Mouse (Mus musculus): ENCODE measurements around the gene Ehbp1. TPM values are rescaled to one million over a fixed set of nuclear protein-coding genes. Genes with fewer than 3 reads are reported as not detected.

Ehbp1 gene
- polyA plus RNA-seq, 1 experiment from 2014 or later, result 3.9 TPM

DNA sequence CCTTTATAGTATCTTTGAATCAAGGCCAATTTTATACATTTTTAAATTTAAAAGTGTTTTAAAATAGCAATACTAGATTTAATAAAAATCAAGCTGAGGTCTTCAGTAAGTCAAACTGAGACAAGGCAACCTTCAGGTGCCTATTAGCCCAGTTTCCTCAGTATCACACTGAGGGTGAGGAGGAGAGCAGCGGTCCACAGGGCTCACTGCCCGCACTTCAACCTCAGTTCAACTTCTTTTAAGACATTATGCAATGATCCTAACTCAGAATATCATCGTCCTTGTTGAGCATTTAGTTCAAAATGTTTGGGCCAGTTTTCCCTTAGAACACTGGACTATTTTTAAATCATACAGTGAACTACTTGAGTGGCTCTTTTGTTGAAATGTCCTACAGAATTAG, 70.2 kb downstream of the Ehbp1 start:
- no peaks in the 10 kb centered on the region for H3K4me1 ChIP-seq (replicated peaks; ENCODE audit: insufficient read depth, low read length)
- no peak overlapping the region for H3K27ac ChIP-seq
- WGBS, result 93% methylated on average over 3 of the region's 3 CpGs
- no peak for TF ChIP-seq CTCF (IDR thresholded peaks at IDR 0.05; ENCODE audit: low read depth)
- no peak overlapping the region for H3K4me3 ChIP-seq (replicated peaks; ENCODE audit: low read depth, low read length)
- DNase-seq (ENCODE audit: low spot score) (no peak), ATAC-seq (replicated peaks; ENCODE audit: low FRiP score, low read depth) (no peak)
- no peak overlapping the region for H3K9ac ChIP-seq (ENCODE audit: low read depth, low read length)
- H3K9me3 ChIP-seq (replicated peaks; ENCODE audit: low read length), result no peaks in the 10 kb centered on the region
- no peaks in the 10 kb centered on the region for H3K36me3 ChIP-seq (ENCODE audit: insufficient read depth, low read length)
- no peaks in the 10 kb centered on the region for H3K27me3 ChIP-seq (ENCODE audit: insufficient read depth, low read length)
- no peak overlapping the region for H3K4me2 ChIP-seq (ENCODE audit: low read length)

GRCm38 (mm10) chr11:22269643-22270042, 72.4 kb downstream of the Ehbp1 start:
- TF ChIP-seq CTCF (IDR thresholded peaks at IDR 0.05; ENCODE audit: low read depth), result no peak
- no peaks in the 10 kb centered on the region for H3K27me3 ChIP-seq (ENCODE audit: insufficient read depth, low read length)
- no peak overlapping the region for H3K27ac ChIP-seq
- H3K9me3 ChIP-seq (replicated peaks; ENCODE audit: low read length), result no peaks in the 10 kb centered on the region
- no peak overlapping the region for H3K9ac ChIP-seq (ENCODE audit: low read depth, low read length)
- H3K4me1 ChIP-seq (replicated peaks; ENCODE audit: insufficient read depth, low read length), result no peaks in the 10 kb centered on the region
- ATAC-seq (replicated peaks; ENCODE audit: low FRiP score, low read depth) (no peak), DNase-seq (ENCODE audit: low spot score) (no peak)
- 64% methylated on average over 4 of the region's 4 CpGs for WGBS
- no peak overlapping the region for H3K4me3 ChIP-seq (replicated peaks; ENCODE audit: low read depth, low read length)
- no peaks in the 10 kb centered on the region for H3K36me3 ChIP-seq (ENCODE audit: insufficient read depth, low read length)
- H3K4me2 ChIP-seq (ENCODE audit: low read length), result no peak overlapping the region

DNA sequence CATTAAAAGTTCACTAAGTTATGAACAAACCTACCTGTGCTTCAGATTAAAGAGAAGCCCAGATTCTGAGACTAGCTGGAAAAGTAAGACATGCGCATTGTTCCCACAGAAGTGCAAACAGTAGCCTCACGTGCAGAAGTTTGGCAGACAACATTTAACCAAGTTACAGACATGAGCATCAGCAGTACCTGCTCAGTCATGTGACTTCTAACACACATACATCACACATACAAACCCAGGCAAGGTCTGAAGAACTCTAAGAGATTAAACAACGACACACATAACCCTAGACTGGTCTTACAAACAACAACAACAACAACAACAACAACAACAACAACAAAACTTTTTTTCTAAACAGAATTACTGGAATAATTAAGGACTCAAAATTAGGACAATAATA, 72.9 kb downstream of the Ehbp1 start:
- Histone ChIP-seq H3K27me3 (ENCODE audit: insufficient read depth, low read length) (no peaks in the 10 kb centered on the region), H3K9ac (ENCODE audit: low read depth, low read length) (no peak overlapping the region), H3K27ac (no peak overlapping the region), H3K4me3 (replicated peaks; ENCODE audit: low read depth, low read length) (no peak overlapping the region), H3K36me3 (ENCODE audit: insufficient read depth, low read length) (no peaks in the 10 kb centered on the region), H3K9me3 (replicated peaks; ENCODE audit: low read length) (no peaks in the 10 kb centered on the region), H3K4me2 (ENCODE audit: low read length) (no peak overlapping the region), H3K4me1 (replicated peaks; ENCODE audit: insufficient read depth, low read length) (no peaks in the 10 kb centered on the region)
- WGBS, result 77% methylated on average over 3 of the region's 3 CpGs
- no peak for DNase-seq (ENCODE audit: low spot score)
- no peak for TF ChIP-seq CTCF (IDR thresholded peaks at IDR 0.05; ENCODE audit: low read depth)
- ATAC-seq (replicated peaks; ENCODE audit: low FRiP score, low read depth), result no peak

- ATAC-seq (replicated peaks; ENCODE audit: low FRiP score, low read depth) (no peak; the same call in 1 of the 2 replicates), DNase-seq (ENCODE audit: low spot score) (no peak)
- no peaks in the 10 kb centered on the region for H3K9me3 ChIP-seq (replicated peaks; ENCODE audit: low read length)
- H3K27me3 ChIP-seq (ENCODE audit: insufficient read depth, low read length), result no peaks in the 10 kb centered on the region
- no peak overlapping the region for H3K27ac ChIP-seq
- no peak overlapping the region for H3K9ac ChIP-seq (ENCODE audit: low read depth, low read length)
- no peak overlapping the region for H3K4me2 ChIP-seq (ENCODE audit: low read length)
- no peaks in the 10 kb centered on the region for H3K4me1 ChIP-seq (replicated peaks; ENCODE audit: insufficient read depth, low read length)
- H3K4me3 ChIP-seq (replicated peaks; ENCODE audit: low read depth, low read length), result no peak overlapping the region
- H3K36me3 ChIP-seq (ENCODE audit: insufficient read depth, low read length), result no peaks in the 10 kb centered on the region
- no peak for TF ChIP-seq CTCF (IDR thresholded peaks at IDR 0.05; ENCODE audit: low read depth)
These were observed 75.1 kb downstream of the Ehbp1 start for GRCm38 (mm10) chr11:22267014-22267413.

DNA sequence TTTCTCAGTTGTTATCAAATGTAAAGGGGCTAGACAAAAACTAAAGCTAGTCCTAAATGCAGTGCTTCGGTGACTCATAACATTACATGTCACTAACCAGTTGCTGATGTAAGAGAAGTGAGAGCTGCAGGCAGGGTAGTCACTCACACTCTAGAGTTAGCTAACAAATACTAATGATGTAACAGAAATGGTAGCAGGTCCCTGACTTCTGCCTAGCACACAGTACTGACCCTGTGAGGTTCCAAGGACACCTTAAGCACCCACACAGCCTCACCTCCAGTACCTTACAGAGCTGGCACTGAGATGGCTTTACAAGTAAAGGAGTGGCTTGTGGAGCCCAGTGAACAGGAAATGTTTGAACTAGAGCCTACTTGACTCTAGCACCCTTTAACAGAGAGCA, 86.7 kb downstream of the Ehbp1 start:
- no peaks in the 10 kb centered on the region for H3K27me3 ChIP-seq (ENCODE audit: insufficient read depth, low read length)
- H3K4me1 ChIP-seq (replicated peaks; ENCODE audit: insufficient read depth, low read length), result no peaks in the 10 kb centered on the region
- ATAC-seq (replicated peaks; ENCODE audit: low FRiP score, low read depth) (no peak), DNase-seq (ENCODE audit: low spot score) (no peak)
- WGBS, result 92% methylated on average over 1 of the region's 1 CpGs
- no peak overlapping the region for H3K27ac ChIP-seq
- no peak overlapping the region for H3K4me2 ChIP-seq (ENCODE audit: low read length)
- no peak for TF ChIP-seq CTCF (IDR thresholded peaks at IDR 0.05; ENCODE audit: low read depth)
- no peak overlapping the region for H3K9ac ChIP-seq (ENCODE audit: low read depth, low read length)
- no peak overlapping the region for H3K4me3 ChIP-seq (replicated peaks; ENCODE audit: low read depth, low read length)
- H3K36me3 ChIP-seq (ENCODE audit: insufficient read depth, low read length), result no peaks in the 10 kb centered on the region
- H3K9me3 ChIP-seq (replicated peaks; ENCODE audit: low read length), result no peaks in the 10 kb centered on the region

DNA sequence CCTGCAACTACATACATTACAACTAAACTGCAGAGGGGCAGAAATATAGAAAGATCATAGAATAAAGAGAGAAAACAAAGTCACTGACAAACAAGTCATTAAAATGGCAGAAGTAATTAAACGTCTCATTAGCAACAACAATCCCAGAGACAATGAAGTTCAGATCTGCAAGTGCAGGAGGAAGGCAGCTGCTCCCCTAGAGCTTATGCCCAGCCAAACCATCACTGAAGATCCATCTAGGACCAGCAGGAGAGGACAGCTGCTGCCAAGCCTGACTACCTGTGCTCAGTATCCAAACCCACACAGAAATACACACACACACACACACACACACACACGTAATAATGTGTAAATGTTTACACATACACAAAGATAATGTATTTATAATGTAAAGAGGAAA, 92.7 kb downstream of the Ehbp1 start:
- no peaks in the 10 kb centered on the region for H3K4me1 ChIP-seq (replicated peaks; ENCODE audit: insufficient read depth, low read length)

GRCm38 (mm10) chr11:22247736-22248135, 94.4 kb downstream of the Ehbp1 start:
- Histone ChIP-seq H3K9ac (ENCODE audit: low read depth, low read length) (no peak overlapping the region), H3K9me3 (replicated peaks; ENCODE audit: low read length) (no peaks in the 10 kb centered on the region), H3K27me3 (ENCODE audit: insufficient read depth, low read length) (no peaks in the 10 kb centered on the region), H3K36me3 (ENCODE audit: insufficient read depth, low read length) (no peaks in the 10 kb centered on the region), H3K4me2 (ENCODE audit: low read length) (no peak overlapping the region), H3K4me1 (replicated peaks; ENCODE audit: insufficient read depth, low read length) (no peaks in the 10 kb centered on the region), H3K4me3 (replicated peaks; ENCODE audit: low read depth, low read length) (no peak overlapping the region), H3K27ac (no peak overlapping the region)
- DNase-seq (ENCODE audit: low spot score) (no peak), ATAC-seq (replicated peaks; ENCODE audit: low FRiP score, low read depth) (no peak)
- TF ChIP-seq CTCF (IDR thresholded peaks at IDR 0.05; ENCODE audit: low read depth), result no peak
- 57% methylated on average over 4 of the region's 4 CpGs for WGBS

More for the DNA sequence above, 92.7 kb downstream of the Ehbp1 start:
- Histone ChIP-seq H3K4me3 (replicated peaks; ENCODE audit: low read depth, low read length) (no peak overlapping the region), H3K36me3 (ENCODE audit: insufficient read depth, low read length) (no peaks in the 10 kb centered on the region), H3K27me3 (ENCODE audit: insufficient read depth, low read length) (no peaks in the 10 kb centered on the region), H3K27ac (no peak overlapping the region), H3K4me2 (ENCODE audit: low read length) (no peak overlapping the region), H3K9me3 (replicated peaks; ENCODE audit: low read length) (no peaks in the 10 kb centered on the region), H3K9ac (ENCODE audit: low read depth, low read length) (no peak overlapping the region)
- DNase-seq (ENCODE audit: low spot score) (no peak), ATAC-seq (replicated peaks; ENCODE audit: low FRiP score, low read depth) (no peak)
- no peak for TF ChIP-seq CTCF (IDR thresholded peaks at IDR 0.05; ENCODE audit: low read depth)
- 84% methylated on average over 2 of the region's 2 CpGs for WGBS

Measured in kidney, postnatal 0 days (tissue).